Mouse (Mus musculus) limb, embryonic 12.5 days (tissue): ENCODE measurements around the gene Lysmd3. TPM values are rescaled to one million over a fixed set of nuclear protein-coding genes. Genes with fewer than 3 reads are reported as not detected.
"Not testable (repeated sequence)": the region's sequence is repeated elsewhere in the genome, so short reads cannot be mapped to it uniquely, and the experiment has no call there.

Experiments used
- ATAC-seq: fragments of 200-750 bp; cut with Nextera tagmentation; 2 replicates; pipeline ENCODE4 v1.8.0; 2017; ENCODE audit warnings: low read depth, moderate TSS enrichment; ENCODE audit not compliant: insufficient number of reproducible peaks, insufficient read depth, low FRiP score, low TSS enrichment
- H3K27ac ChIP-seq: fragments of 300-500 bp; sonication (generic); 2 replicates; pipeline ENCODE4 v1.5.1; 2016; ENCODE audit warnings: mild to moderate bottlenecking, moderate library complexity
- H3K27me3 ChIP-seq: fragments of 300-500 bp; sonication (generic); 2 replicates; pipeline ENCODE4 v1.6.1; 2016; ENCODE audit warnings: mild to moderate bottlenecking, moderate library complexity
- H3K36me3 ChIP-seq: fragments of 300-500 bp; sonication (generic); 2 replicates; pipeline ENCODE4 v1.6.1; 2016; ENCODE audit warnings: mild to moderate bottlenecking, moderate library complexity
- H3K4me1 ChIP-seq: fragments of 300-500 bp; sonication (generic); replicated peaks from 2 replicates; pipeline ENCODE4 v1.6.1; 2016
- H3K4me2 ChIP-seq: fragments of 300-500 bp; sonication (generic); 2 replicates; pipeline ENCODE4 v1.6.1; 2016; ENCODE audit warnings: mild to moderate bottlenecking, moderate library complexity
- H3K4me3 ChIP-seq: fragments of 300-500 bp; sonication (generic); replicated peaks from 2 replicates; pipeline ENCODE4 v1.5.1; 2016; ENCODE audit warnings: mild to moderate bottlenecking
- H3K9ac ChIP-seq: fragments of 300-500 bp; sonication (generic); replicated peaks from 2 replicates; pipeline ENCODE4 v1.6.1; 2016; ENCODE audit warnings: mild to moderate bottlenecking, moderate library complexity
- H3K9me3 ChIP-seq: fragments of 300-500 bp; sonication (generic); 2 replicates; pipeline ENCODE4 v1.6.1; 2016; ENCODE audit warnings: mild to moderate bottlenecking, moderate library complexity
- WGBS: fragments of 180-500 bp; shearing (Covaris S2); methylation state at CpG from one replicate; pipeline ENCODE4 v1.1.7; 2016; 5-methylcytosine and 5-hydroxymethylcytosine counted together
- polyA plus RNA-seq: library from polyadenylated mRNA; unstranded; fragments of >200 nt; fragmentation: Nextera tagmentation; extraction: Ambion mirVana; gene quantifications from 2 replicates; pipeline ENCODE4 v1.2.1, GENCODE M21; 2016

The Lysmd3 gene
- 24.5 and 26.8 TPM in 2 replicates for polyA plus RNA-seq

DNA sequence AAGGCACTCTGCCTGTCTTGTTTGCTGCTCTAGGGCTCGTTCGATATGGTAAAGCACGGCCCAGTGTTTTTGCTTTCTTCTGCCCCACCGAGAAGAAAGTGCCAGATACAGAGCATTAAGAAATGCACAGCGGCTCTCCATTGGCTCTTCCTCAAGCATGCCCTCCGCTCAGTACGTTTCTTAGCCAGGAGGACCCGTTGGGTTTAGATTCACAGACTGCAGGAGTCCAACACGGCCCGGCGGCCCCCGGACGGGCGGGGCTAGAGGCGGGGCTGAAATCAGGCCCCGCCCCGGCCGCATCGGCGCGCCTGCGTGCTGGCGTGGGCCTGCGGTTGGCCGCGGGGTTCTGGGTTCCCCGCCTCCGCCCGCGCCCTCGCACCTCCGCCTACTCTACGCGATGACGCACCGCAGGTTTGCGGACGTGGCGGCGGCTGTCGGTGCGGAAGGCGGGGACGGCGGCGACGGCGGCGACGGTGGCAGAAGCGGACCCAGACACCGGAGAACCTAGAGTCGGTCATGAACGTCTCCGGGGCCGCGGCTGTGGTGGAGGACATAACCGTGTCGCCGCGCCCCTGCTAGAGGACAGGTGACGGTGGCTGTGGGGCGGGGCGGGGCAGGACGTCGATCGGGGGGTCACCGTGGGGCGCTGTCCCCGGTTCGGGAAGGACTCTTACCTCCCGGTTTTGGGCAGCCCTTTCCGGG is at the start of gene Lysmd3:
Gene Lysmd3, plus strand, starts transcription at position 313 of the 702 bp plus-strand sequence.
- WGBS, result under 1% methylated on average over 73 of the region's 73 CpGs

DNA sequence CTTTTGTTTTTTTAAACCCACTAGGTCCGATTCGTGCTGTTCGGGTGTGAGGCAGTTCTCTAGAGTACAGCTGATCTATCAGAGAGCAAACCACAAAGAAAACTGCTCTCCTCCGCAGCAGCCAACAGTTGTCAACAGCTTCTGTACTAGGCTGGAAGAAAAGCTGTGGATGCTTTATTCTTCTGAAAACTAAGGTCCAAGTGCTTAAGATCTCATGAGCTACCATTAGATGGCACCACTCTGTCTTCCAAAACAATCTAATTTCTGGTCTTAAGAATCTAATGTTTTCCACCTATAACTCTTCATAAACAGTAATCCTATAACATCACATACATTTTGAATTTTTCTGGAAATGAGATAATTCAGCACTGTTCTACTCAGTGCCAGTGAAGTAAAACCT is 47.1 kb upstream of the Lysmd3 start:
- Histone ChIP-seq H3K36me3 (no peaks in the 10 kb centered on the region), H3K4me1 (no peaks in the 10 kb centered on the region), H3K9me3 (no peaks in the 10 kb centered on the region), H3K9ac (no peak overlapping the region), H3K27ac (no peak overlapping the region), H3K4me3 (no peak overlapping the region), H3K4me2 (no peak overlapping the region), H3K27me3 (no peaks in the 10 kb centered on the region)
- 91% methylated on average over 4 of the region's 4 CpGs for WGBS
- no peak for ATAC-seq

More for the DNA sequence above, at the start of gene Lysmd3:
- Histone ChIP-seq H3K27ac (peak within 1 kb of the TSS; percentile 87), H3K9me3 (no peaks in the 10 kb centered on the region), H3K4me3 (peak within 1 kb of the TSS; percentile 72), H3K36me3 (peaks cover 8% of the 10 kb centered on the region; the same call in 1 of the 2 replicates), H3K9ac (peak within 1 kb of the TSS; percentile 74), H3K4me1 (peaks cover 8% of the 10 kb centered on the region), H3K27me3 (no peaks in the 10 kb centered on the region), H3K4me2 (peak within 1 kb of the TSS; percentile 69)
- ATAC-seq, result peak; percentile 99

DNA sequence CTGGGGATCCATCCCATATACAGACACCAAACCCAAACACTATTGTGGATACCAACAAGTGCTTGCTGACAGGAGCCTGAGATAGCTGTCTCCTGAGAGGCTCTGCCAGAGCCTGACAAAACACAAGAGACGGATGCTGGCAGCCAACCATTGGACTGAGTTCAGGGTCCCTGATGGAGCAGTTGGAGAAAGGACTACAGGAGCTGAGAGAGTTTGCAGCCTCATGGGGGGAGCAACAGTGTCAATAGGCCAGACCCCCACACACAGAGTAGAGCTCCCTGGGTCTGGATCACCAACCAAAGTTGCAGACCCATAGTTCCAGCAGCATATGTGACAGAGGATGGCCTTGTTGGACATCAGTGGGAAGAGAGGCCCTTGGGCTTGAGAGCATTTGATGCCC is 29.6 kb upstream of the Lysmd3 start:
- not testable (repeated sequence) for H3K27ac ChIP-seq

DNA sequence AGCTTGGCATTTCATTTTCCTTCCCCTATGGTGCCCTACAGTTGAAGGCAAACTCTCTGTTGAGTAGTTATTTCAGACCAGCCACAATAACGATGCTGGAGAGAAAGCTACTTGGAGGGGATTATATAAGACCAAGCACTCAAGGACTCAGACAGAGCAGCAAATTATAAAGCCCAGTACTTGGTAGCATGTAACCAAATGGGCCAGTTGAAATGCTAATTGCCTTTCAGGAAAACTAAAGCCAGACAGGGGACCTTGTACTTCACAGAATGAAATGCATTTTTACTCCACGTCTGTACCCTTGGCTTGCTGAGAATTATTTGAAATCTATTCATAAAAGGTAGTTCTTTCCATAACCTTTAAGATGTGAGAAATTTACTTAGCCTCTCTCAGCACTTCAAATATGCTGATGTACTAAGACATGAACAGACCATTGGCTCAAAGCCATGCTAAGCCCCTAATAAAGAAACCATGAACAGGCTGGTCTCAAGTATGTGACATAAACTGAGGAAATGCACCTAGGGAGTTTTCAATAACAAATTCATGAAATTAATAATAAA is 28.8 kb upstream of the Lysmd3 start:
- no peak overlapping the region for H3K4me3 ChIP-seq
- H3K4me2 ChIP-seq, result no peak overlapping the region
- H3K27me3 ChIP-seq, result peaks cover 18% of the 10 kb centered on the region
- H3K9ac ChIP-seq, result no peak overlapping the region
- H3K9me3 ChIP-seq, result no peaks in the 10 kb centered on the region
- peaks cover 5% of the 10 kb centered on the region; the same call in 1 of the 2 replicates for H3K4me1 ChIP-seq
- H3K27ac ChIP-seq, result no peak overlapping the region
- no peak for ATAC-seq
- H3K36me3 ChIP-seq, result no peaks in the 10 kb centered on the region
- 37% methylated on average over 2 of the region's 2 CpGs for WGBS

More for the DNA sequence above, 29.6 kb upstream of the Lysmd3 start:
- H3K27me3 ChIP-seq, result peaks cover 11% of the 10 kb centered on the region
- not testable (repeated sequence) for H3K9ac ChIP-seq, H3K4me1 ChIP-seq, H3K4me3 ChIP-seq, ATAC-seq, H3K4me2 ChIP-seq, H3K9me3 ChIP-seq, H3K36me3 ChIP-seq
- 86% methylated on average over 1 of the region's 1 CpGs for WGBS

DNA sequence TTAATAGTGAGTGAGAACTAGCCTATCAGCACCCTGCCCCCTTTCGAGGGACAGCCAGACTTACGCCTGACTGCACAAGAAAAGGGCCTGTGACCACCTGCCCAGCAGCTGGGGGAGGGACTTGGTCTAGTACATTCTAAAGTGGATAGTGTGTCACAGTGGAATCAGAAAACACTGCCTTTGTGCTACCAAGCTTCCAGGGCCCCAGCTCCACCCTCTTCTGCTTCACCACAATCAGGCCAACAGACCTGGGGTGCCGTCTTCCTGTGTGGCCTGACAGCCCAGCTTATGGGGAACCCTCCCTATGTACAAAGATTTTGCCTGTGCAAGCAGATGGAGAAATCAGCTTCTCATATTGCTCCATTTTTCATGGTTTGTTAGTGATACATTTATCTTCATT is 28.1 kb upstream of the Lysmd3 start:
- no peak for ATAC-seq
- no peak overlapping the region for H3K27ac ChIP-seq

DNA sequence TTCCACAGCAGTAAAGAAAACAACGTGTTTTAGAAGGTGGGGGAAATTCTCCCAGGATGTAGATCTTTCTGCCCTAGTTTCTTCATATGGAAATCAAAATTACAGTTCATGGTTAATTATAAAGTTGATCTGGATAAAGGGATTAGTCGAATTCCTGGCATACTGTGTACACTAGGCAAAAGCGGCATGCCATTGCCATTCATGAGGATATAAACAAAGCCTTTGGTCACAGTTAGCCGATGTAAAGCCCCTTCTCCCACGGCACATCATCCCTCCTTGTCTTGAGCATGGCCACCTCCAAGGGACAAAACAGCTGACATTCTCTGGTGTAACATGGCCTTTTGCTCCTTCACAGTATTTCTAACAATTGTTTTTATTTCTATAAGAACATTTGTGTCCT is 26.9 kb upstream of the Lysmd3 start:
- H3K27ac ChIP-seq, result no peak overlapping the region
- H3K9me3 ChIP-seq, result no peaks in the 10 kb centered on the region
- no peak for ATAC-seq
- no peak overlapping the region for H3K9ac ChIP-seq
- H3K4me3 ChIP-seq, result no peak overlapping the region
- peaks cover 5% of the 10 kb centered on the region; the same call in 1 of the 2 replicates for H3K4me1 ChIP-seq
- WGBS, result 75% methylated on average over 5 of the region's 5 CpGs
- no peaks in the 10 kb centered on the region for H3K36me3 ChIP-seq
- H3K4me2 ChIP-seq, result no peak overlapping the region
- H3K27me3 ChIP-seq, result peaks cover 25% of the 10 kb centered on the region

More for the DNA sequence above, 28.1 kb upstream of the Lysmd3 start:
- 60% methylated on average over 3 of the region's 3 CpGs for WGBS
- peaks cover 5% of the 10 kb centered on the region; the same call in 1 of the 2 replicates for H3K4me1 ChIP-seq
- H3K9me3 ChIP-seq, result no peaks in the 10 kb centered on the region
- peaks cover 23% of the 10 kb centered on the region for H3K27me3 ChIP-seq
- no peak overlapping the region for H3K4me3 ChIP-seq
- no peak overlapping the region for H3K4me2 ChIP-seq
- H3K9ac ChIP-seq, result no peak overlapping the region
- H3K36me3 ChIP-seq, result no peaks in the 10 kb centered on the region

DNA sequence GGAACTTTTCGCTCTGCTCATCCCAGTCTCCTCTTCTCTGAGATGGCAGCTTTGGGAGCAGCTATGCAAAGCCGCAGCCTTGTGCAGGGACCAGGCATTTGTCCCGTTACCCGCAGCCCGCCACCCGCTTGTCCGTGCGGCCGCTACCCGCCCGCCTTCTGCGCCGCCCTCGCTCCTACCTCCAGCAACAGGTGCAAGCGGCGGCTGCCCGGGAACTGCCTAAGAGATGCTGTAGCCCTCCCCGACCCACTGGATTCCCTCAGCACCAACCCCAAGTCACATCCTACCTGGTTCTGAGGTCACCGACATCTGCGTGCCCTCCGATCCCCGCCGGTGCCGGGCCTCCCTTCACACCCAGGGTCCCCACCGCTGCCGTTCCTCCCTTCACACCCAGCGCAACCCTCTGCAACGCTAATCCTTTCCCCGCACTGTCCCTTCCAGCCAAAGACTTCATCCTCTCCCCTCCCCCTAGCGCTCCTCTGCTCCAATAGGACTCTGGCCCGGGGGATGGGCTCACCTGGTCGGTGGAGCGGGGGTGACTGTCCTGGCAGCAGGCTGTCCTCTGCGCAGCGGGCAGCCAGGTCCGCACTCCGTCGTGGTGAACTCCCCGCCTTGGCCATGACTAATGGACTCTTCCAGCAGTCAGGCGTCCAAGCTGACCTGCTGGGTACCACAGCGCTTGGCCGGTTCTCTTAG is 24.6 kb upstream of the Lysmd3 start, which contains the start of gene Adgrv1:
Gene Adgrv1, minus strand, starts transcription at position 435 of the 696 bp plus-strand sequence.
- H3K4me2 ChIP-seq, result peak within 1 kb of the TSS; percentile 80
- peak within 1 kb of the TSS; percentile 50 for H3K4me3 ChIP-seq
- H3K27ac ChIP-seq, result no peak within 1 kb of the TSS
- H3K9me3 ChIP-seq, result no peaks in the 10 kb centered on the region
- peak within 1 kb of the TSS; percentile 34; the same call in 1 of the 2 replicates for H3K9ac ChIP-seq
- peak; percentile 94 for ATAC-seq
- WGBS, result 2% methylated on average over 42 of the region's 42 CpGs
- peaks cover 5% of the 10 kb centered on the region; the same call in 1 of the 2 replicates for H3K4me1 ChIP-seq
- peaks cover 25% of the 10 kb centered on the region for H3K27me3 ChIP-seq
- H3K36me3 ChIP-seq, result no peaks in the 10 kb centered on the region

DNA sequence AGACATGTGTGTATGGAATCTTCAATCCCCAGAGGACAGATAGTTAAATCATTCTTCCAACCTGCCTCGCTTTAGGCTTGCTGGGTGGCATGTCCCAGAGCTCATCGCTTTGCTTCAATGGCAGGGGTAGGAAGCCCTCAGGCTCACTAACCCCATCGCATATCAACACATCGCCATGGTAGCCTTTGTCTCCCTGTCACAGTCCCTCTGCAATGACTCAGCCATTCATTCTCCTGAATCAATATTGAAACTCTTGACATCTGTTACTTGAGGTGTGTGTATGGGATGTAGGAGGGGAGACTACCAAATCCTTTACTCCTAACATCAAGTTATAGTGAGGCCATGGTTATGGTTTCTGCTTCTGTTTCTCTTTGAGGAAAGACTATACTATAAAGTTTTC is 17.8 kb upstream of the Lysmd3 start:
- no peak for ATAC-seq
- H3K27ac ChIP-seq, result no peak overlapping the region
- WGBS, result 61% methylated on average over 4 of the region's 4 CpGs

DNA sequence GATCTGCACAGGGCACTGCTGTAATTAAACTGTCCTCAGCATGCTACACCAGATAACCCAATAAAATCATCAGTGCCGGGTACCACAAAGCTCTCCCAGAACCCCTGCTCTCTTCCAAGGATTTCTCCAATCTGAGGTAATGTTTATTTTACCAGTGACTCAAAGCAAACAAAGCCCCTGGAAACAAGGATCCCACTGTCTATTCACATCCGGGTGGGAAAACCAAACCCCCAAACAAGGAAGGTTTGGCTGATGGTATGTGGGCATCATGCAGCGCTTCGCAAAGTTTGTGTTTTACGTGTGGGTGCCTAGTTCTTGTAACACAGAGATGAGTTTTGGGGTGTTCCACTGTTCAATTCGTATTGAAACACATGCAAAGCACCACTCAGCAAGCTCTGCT is 16.6 kb upstream of the Lysmd3 start:
- H3K9me3 ChIP-seq, result no peaks in the 10 kb centered on the region
- no peak overlapping the region for H3K9ac ChIP-seq
- no peak overlapping the region for H3K27ac ChIP-seq
- no peak for ATAC-seq
- no peak overlapping the region for H3K4me3 ChIP-seq
- H3K4me1 ChIP-seq, result peaks cover 5% of the 10 kb centered on the region
- H3K36me3 ChIP-seq, result no peaks in the 10 kb centered on the region
- 49% methylated on average over 6 of the region's 6 CpGs for WGBS
- no peaks in the 10 kb centered on the region for H3K27me3 ChIP-seq
- H3K4me2 ChIP-seq, result no peak overlapping the region

More for the DNA sequence above, 17.8 kb upstream of the Lysmd3 start:
- H3K4me1 ChIP-seq, result peaks cover 5% of the 10 kb centered on the region
- H3K4me3 ChIP-seq, result no peak overlapping the region
- no peaks in the 10 kb centered on the region for H3K36me3 ChIP-seq
- H3K27me3 ChIP-seq, result peaks cover 3% of the 10 kb centered on the region; the same call in 1 of the 2 replicates
- no peak overlapping the region for H3K9ac ChIP-seq
- H3K4me2 ChIP-seq, result no peak overlapping the region
- no peaks in the 10 kb centered on the region for H3K9me3 ChIP-seq

DNA sequence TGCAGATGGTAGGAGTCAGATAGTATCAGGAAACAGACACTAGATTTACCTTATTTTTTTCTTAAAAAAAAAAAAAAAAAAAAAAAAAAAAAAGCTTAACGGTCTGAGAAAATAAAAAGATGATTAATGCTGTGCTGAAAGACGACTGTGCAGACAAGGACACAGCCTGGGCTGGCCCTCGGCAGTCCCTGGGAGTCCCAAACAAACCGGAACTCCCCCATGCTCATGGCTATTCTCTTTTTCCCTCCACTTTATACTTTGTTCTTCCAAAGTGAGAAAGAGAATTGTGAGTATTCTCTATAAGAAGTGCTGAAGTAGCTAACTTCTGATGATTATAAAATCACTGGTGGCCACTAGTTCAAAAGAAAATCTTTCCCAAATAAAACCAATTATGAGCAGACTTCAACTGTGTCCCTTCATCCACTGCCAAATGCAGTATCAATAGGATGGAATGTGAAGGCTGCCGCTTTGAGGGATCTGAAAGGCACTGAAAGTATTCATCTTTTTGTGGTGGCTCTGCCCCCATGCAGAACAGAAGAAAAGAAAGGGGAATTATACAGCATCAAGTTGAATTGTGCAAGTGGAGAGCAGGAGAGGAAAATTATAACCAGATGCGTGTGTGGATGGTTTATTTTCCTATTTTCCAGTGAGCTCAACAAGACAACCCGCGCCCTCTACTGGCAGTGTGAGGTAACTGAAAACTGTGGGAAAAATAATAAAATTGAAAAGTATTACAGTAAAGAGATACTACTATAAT is 16.0 kb upstream of the Lysmd3 start:
- no peaks in the 10 kb centered on the region for H3K27me3 ChIP-seq
- H3K9me3 ChIP-seq, result no peaks in the 10 kb centered on the region
- WGBS, result 11% methylated on average over 8 of the region's 8 CpGs
- 0 out of 2 replicates have a peak overlapping the region, but pooled peaks have one; percentile 50 for H3K27ac ChIP-seq
- no peaks in the 10 kb centered on the region for H3K36me3 ChIP-seq
- H3K4me3 ChIP-seq, result no peak overlapping the region
- no peak overlapping the region for H3K9ac ChIP-seq
- peak overlapping the region; percentile 44 for H3K4me2 ChIP-seq
- 0 out of 2 replicates have a peak, but pooled peaks have one; percentile 45 for ATAC-seq
- peaks cover 5% of the 10 kb centered on the region for H3K4me1 ChIP-seq
